Mouse (Mus musculus) liver, embryonic 12.5 days (tissue): Measurements from ENCODE around the gene Anpep. TPM values are rescaled to one million over a fixed set of nuclear protein-coding genes. Genes with fewer than 3 reads are reported as not detected.

ENCODE experiments used
- ATAC-seq: fragments of 200-750 bp; cut with Nextera tagmentation; 2 replicates; pipeline ENCODE4 v1.8.0; 2017; ENCODE audit warnings: moderate number of reproducible peaks, mild to moderate bottlenecking, moderate library complexity
- H3K27ac ChIP-seq: fragments of 300-500 bp; sonication (generic); 2 replicates; pipeline ENCODE4 v1.5.1; 2016; ENCODE audit warnings: mild to moderate bottlenecking
- H3K27me3 ChIP-seq: fragments of 300-500 bp; sonication (generic); replicated peaks from 2 replicates; pipeline ENCODE4 v1.6.1; 2016; ENCODE audit warnings: mild to moderate bottlenecking, moderate library complexity
- H3K36me3 ChIP-seq: fragments of 300-500 bp; sonication (generic); 2 replicates; pipeline ENCODE4 v1.6.1; 2016; ENCODE audit warnings: mild to moderate bottlenecking, moderate library complexity
- H3K4me1 ChIP-seq: fragments of 300-500 bp; sonication (generic); 2 replicates; pipeline ENCODE4 v1.6.1; 2016
- H3K4me2 ChIP-seq: fragments of 300-500 bp; sonication (generic); 2 replicates; pipeline ENCODE4 v1.6.1; 2016; ENCODE audit warnings: mild to moderate bottlenecking, moderate library complexity
- H3K4me3 ChIP-seq: fragments of 300-500 bp; sonication (generic); 2 replicates; pipeline ENCODE4 v1.5.1; 2016; ENCODE audit warnings: mild to moderate bottlenecking, moderate library complexity
- H3K9ac ChIP-seq: fragments of 300-500 bp; sonication (generic); 2 replicates; pipeline ENCODE4 v1.6.1; 2016; ENCODE audit warnings: mild to moderate bottlenecking, moderate library complexity
- H3K9me3 ChIP-seq: fragments of 300-500 bp; sonication (generic); replicated peaks from 2 replicates; pipeline ENCODE4 v1.6.1; 2016; ENCODE audit warnings: mild to moderate bottlenecking, moderate library complexity
- WGBS: fragments of 180-500 bp; shearing (Covaris S2); methylation state at CpG from one replicate; pipeline ENCODE4 v1.1.7; 2016; ENCODE audit not compliant: insufficient replicate concordance; 5-methylcytosine and 5-hydroxymethylcytosine counted together
- polyA plus RNA-seq: library from polyadenylated mRNA; unstranded; fragments of >200 nt; fragmentation: Nextera tagmentation; extraction: Ambion mirVana; gene quantifications from 2 replicates; pipeline ENCODE4 v1.2.1, GENCODE M21; 2016

Gene Anpep
- polyA plus RNA-seq, 1 experiment from 2014 or later = 13.8 TPM

DNA sequence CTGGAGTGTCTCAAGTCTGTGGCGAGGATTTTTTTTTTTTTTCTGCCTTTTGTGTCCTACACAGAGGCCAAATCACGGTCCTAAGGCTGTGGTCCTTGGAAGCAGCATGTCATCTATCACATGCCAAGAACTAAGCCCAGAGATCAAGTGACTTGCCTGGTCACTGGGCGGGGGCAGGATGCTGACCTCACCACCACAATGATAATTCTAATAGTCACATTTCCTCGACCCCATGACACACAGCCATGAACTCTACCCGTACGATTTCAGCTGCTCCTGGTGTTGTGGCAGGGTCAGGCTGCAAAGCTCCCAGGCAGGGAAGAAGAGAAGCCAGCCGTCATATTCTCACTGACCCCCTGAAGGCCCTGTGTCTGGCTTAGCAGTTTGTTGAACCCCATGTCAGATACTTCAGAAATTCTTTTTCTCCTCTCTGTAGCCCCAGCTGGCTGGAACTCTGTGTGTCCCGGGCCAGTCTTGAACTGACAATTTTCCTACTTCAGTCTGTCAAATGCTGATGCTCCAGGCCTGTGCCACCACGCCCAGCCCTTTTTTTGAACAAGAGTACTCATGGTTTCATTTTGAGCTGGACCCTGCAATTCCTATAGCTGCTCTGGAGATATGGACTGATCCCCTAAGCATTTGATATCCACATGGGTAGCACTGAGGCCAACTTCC, 1.8 kb downstream of the Anpep start:
- H3K4me3 ChIP-seq = no peak overlapping the region
- H3K9ac ChIP-seq = no peak overlapping the region
- H3K27me3 ChIP-seq = peaks cover 7% of the 10 kb centered on the region; the same call in 1 of the 2 replicates
- H3K4me1 ChIP-seq = peaks cover 10% of the 10 kb centered on the region; the same call in 1 of the 2 replicates
- no peaks in the 10 kb centered on the region for H3K36me3 ChIP-seq
- no peak overlapping the region for H3K27ac ChIP-seq
- ATAC-seq = no peak
- H3K9me3 ChIP-seq = no peaks in the 10 kb centered on the region
- 41% methylated on average over 9 of the region's 9 CpGs for WGBS
- H3K4me2 ChIP-seq = no peak overlapping the region

DNA sequence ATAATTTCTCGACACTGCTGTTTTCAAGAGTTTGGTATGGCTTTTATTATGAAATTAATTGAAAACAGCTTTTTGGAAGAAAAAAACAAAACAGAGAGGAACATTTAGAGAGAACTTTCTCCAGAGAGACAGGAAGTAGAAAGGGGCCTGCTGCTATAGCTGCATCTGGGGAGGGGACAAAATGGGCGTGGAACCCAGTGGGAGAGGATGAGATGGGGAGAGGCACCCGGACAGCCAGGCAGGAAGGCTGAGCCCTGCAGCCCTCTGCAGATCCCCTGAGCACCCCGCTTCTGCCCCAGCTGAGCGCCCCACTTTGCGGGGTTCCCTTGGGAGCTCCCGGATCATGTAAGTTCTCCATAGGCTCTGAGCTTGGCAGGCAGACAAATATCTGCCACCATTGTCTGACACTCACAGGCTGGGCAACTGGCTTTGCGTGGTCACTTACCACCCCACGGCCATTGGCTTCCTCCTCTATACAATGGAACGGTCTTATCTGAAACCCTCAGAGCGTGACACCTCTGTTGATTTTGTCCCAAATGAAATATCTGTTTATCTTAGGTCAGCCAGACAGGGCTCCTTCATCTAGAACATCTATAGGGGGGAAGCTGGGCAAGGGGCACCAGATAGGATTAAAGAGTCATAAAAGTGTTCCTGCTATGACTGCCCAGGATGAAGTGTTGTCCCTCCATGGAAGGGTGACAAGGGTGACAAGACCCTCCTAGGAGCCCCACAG, 2.5 kb downstream of the Anpep start:
- H3K27me3 ChIP-seq = peaks cover 7% of the 10 kb centered on the region; the same call in 1 of the 2 replicates
- H3K9ac ChIP-seq = no peak overlapping the region
- H3K9me3 ChIP-seq = no peaks in the 10 kb centered on the region
- H3K36me3 ChIP-seq = no peaks in the 10 kb centered on the region
- no peak overlapping the region for H3K4me3 ChIP-seq
- no peak for ATAC-seq
- H3K4me1 ChIP-seq = peaks cover 10% of the 10 kb centered on the region; the same call in 1 of the 2 replicates
- WGBS = 31% methylated on average over 11 of the region's 11 CpGs
- H3K4me2 ChIP-seq = no peak overlapping the region
- no peak overlapping the region for H3K27ac ChIP-seq

DNA sequence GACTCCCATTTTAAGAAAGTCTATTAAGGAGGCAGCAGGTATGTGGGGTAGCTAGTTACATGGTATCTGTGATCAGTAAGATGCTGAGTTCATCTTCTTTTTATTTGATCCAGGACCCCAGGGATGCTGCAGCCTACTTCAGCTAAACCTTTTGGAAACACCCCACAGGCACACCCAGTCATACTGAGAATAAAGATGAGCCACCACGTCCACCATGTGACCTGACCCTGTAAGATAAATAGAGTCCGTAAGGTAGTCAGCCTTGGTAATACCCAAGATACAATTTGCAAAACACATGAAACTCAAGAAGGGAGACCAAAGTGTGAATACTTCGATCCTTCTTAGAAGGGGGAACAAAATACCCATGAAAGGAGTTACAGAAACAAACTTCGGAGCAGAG, 4.6 kb downstream of the Anpep start:
- ATAC-seq = no peak
- Histone ChIP-seq H3K36me3 (no peaks in the 10 kb centered on the region), H3K27me3 (peaks cover 7% of the 10 kb centered on the region; the same call in 1 of the 2 replicates), H3K9ac (no peak overlapping the region), H3K27ac (no peak overlapping the region), H3K9me3 (no peaks in the 10 kb centered on the region), H3K4me1 (peaks cover 9% of the 10 kb centered on the region; the same call in 1 of the 2 replicates), H3K4me2 (no peak overlapping the region), H3K4me3 (no peak overlapping the region)
- 72% methylated on average over 4 of the region's 4 CpGs for WGBS

DNA sequence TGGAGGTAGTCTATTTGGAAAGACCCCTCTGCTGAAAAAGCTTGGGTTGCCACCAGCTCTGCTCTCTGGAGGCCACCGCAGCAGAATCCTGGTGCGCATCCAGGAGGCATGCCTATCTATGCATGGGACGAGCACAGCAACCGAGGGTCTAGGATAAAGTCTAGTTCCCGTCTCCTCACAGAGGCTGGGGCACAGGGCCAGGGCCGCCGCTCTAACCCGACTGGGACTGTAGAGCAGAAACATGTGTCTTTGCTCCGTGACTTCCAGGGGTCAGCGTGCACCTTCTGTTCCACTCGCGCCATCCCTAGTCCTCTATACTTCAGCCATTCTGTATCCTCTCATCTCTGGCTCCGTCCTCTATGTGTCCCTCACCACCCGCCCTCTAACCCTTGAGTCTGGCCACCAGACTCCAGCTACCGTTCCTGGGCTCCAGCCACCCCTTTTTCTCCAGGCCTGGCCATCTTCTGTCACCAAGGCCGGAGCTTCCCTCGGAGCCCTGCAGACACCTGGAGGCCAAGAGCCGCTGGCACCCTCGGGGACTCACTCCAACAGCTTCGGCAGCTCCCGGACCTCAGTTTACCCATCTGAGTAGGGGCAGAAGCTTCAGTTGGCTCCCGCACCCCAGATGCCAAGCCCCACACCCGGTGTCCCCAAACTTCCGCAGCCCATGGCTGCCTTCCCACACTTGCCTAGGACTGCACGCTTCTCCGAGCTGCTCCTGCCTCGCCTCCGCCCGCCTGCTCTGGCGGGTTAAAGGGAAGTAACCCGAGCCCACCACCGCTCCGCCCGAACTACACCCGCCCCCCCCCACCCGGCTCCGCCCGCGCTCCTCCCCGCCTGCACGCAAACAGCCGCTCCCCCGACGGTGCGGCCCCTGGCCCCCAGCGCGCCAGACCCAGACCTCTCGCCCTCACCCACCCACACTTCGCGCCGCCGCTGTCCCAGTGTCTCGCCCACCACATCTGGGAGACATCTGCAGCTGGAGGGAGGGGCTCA, 13.1 kb downstream of the Anpep start:
- H3K4me3 ChIP-seq = peak overlapping the region; percentile 49
- ATAC-seq = 0 out of 2 replicates have a peak, but pooled peaks have one; percentile 42
- no peak overlapping the region for H3K27ac ChIP-seq
- peak overlapping the region; percentile 34; the same call in 1 of the 2 replicates for H3K9ac ChIP-seq
- 10% methylated on average over 48 of the region's 53 CpGs for WGBS
- H3K4me1 ChIP-seq = peaks cover 15% of the 10 kb centered on the region; the same call in 1 of the 2 replicates
- peaks cover 43% of the 10 kb centered on the region for H3K27me3 ChIP-seq
- H3K9me3 ChIP-seq = no peaks in the 10 kb centered on the region
- no peaks in the 10 kb centered on the region for H3K36me3 ChIP-seq
- peak overlapping the region; percentile 67 for H3K4me2 ChIP-seq

DNA sequence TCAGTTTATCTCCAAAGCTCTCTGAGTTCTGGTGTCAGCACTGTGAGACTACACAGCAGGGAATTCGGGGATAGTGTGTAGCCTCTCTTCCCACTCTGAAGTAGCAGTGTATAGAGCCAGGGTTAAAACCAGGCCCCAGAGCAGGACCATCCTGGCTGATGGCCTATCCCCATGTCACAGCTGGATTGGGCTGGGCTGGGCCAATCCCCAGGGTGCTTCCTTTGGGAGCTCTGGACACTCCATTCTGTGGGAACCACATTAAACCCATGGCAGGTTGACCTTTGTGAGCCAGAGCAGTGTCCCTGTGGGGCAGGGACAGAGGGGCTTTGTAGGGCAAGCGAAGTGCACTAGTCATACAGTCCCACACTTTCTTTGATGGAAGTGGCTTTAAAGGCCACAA, 14.5 kb downstream of the Anpep start:
- Histone ChIP-seq H3K9ac (no peak overlapping the region), H3K9me3 (no peaks in the 10 kb centered on the region), H3K4me3 (no peak overlapping the region), H3K27me3 (peaks cover 43% of the 10 kb centered on the region), H3K36me3 (no peaks in the 10 kb centered on the region), H3K4me2 (no peak overlapping the region), H3K27ac (no peak overlapping the region), H3K4me1 (peaks cover 15% of the 10 kb centered on the region; the same call in 1 of the 2 replicates)
- 62% methylated on average over 2 of the region's 2 CpGs for WGBS
- no peak for ATAC-seq

DNA sequence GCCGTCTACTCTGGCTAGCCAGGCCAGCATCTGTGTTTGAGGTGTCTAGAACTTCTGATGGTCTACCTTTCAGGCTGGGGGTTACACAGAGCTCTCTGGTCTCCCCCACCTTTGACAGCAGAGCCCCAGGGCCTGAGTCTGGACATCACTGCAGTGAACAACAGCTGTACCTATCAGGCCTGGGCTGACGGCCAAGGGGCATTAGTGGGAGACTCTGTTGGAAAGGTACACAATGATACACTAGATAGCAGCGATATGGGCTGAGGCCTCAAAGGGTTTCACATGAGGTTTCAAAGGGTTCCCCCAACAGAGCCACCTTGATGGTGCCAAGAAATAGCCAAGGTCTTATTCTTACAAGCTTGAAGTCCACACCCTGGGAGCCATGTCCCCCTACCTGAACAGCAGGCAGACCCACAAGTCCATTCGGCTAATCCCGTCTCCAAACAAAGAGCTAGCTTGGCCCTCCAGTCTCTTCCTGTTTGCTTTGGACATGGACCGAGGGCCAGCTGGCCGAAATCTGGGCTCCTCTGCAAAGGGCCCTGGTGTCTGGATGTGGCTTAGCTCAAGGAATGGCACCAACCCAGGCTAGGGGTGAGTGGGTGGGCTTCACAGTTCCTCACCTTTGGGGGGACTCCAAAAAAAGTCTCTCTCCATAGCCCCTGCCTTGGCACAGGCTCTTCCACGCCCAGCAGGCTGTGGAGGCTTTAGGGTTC, 16.6 kb downstream of the Anpep start:
- no peak overlapping the region for H3K4me3 ChIP-seq
- ATAC-seq = no peak
- peaks cover 32% of the 10 kb centered on the region for H3K27me3 ChIP-seq
- peaks cover 15% of the 10 kb centered on the region; the same call in 1 of the 2 replicates for H3K4me1 ChIP-seq
- no peaks in the 10 kb centered on the region for H3K36me3 ChIP-seq
- 58% methylated on average over 8 of the region's 8 CpGs for WGBS
- H3K4me2 ChIP-seq = no peak overlapping the region
- H3K9me3 ChIP-seq = no peaks in the 10 kb centered on the region
- H3K27ac ChIP-seq = no peak overlapping the region; the same call in 1 of the 2 replicates
- H3K9ac ChIP-seq = no peak overlapping the region

DNA sequence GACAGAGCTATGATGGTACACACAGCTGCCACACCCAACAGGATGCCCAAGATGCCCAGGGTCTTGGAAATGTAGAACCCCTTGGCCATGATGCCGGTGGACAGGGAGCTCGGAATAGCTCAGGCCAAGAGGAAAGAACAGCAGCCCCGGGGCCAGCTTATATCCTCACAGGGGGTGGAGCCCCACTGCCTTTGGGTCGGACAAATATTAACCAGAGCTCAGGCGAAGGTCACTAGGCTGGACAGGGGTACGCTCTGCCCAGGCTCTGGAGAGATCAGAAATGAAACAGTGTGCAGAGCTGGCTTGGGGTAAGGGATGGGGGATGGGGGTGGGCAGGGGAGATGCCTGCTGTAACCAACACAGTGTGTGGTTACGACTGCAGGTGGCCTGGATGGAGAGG, 18.7 kb downstream of the Anpep start:
- Histone ChIP-seq H3K9ac (no peak overlapping the region), H3K27me3 (peaks cover 11% of the 10 kb centered on the region), H3K9me3 (no peaks in the 10 kb centered on the region), H3K4me2 (peak overlapping the region; percentile 46), H3K27ac (peak overlapping the region; percentile 49; the same call in 1 of the 2 replicates), H3K36me3 (no peaks in the 10 kb centered on the region), H3K4me1 (0 out of 2 replicates have a peak, but pooled peaks cover 6% of the 10 kb centered on the region), H3K4me3 (peak overlapping the region; percentile 18; the same call in 1 of the 2 replicates)
- ATAC-seq = peak; percentile 79
- WGBS = 57% methylated on average over 7 of the region's 7 CpGs

DNA sequence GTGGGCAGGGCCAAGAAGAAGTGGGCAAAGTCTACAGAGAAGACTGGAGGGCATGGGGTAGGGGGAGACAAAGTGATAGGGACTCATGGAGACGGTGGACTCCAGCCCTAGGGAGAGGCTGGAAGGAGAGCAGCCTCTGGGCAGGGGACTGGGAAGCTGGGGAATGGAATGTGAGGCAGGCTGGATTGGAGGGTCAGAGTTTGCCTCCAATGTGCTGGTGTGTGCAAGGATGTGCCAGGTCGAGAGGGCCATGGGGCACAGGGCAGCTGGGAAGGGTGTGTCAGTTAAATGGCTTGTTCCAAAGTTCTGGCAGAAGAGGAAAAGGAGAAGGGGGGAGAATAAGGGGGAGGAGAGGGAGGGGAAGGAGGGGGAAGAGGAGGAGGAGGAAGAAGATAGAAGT, 23.6 kb downstream of the Anpep start:
- Histone ChIP-seq H3K4me2 (no peak overlapping the region), H3K36me3 (no peaks in the 10 kb centered on the region), H3K4me3 (no peak overlapping the region), H3K27ac (no peak overlapping the region), H3K9me3 (no peaks in the 10 kb centered on the region), H3K4me1 (no peaks in the 10 kb centered on the region), H3K27me3 (no peaks in the 10 kb centered on the region), H3K9ac (no peak overlapping the region)
- no peak for ATAC-seq
- WGBS = 51% methylated on average over 2 of the region's 2 CpGs

DNA sequence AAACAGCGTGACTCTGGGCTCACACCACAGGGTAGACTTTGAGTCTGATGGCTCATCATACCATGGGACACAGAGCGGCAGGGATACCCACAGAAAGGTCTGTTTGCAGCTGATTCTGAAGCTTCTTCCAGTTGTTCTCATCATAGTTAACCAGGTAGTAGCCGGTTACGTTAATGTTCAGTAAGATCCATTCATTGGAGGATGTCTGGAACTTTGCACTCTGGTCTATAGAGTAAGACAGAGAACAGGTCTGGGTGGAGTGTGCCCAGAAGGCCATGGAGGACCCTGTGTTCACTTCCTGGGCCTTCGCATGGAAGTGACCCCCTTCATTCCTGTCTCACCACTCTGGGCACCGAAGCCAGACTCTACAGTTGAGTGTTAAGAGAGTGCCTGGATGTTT, 25.7 kb downstream of the Anpep start:
- 75% methylated on average over 6 of the region's 6 CpGs for WGBS
- ATAC-seq = no peak

DNA sequence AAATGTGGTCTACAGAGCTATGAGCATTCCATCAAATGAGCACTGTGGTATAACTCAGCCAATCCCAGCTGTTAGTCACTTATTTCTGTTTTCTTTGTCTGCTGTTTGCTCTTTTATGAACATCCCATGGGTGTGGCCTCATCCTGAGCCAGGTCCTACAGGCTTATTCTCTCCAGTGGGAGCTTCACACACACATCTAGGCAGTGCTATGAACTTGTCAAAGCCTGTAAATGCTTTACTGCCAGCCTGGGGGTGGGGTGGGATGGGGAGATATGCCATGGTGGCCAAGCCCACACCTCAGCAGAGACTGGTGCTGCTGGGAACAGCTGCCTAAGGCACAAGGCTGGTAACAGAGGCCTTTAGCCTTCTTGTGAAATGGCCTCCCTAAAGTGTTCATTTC, 27.9 kb downstream of the Anpep start:
- no peaks in the 10 kb centered on the region for H3K4me1 ChIP-seq
- H3K4me2 ChIP-seq = no peak overlapping the region
- H3K36me3 ChIP-seq = no peaks in the 10 kb centered on the region
- H3K9me3 ChIP-seq = no peaks in the 10 kb centered on the region
- H3K4me3 ChIP-seq = no peak overlapping the region
- no peak overlapping the region for H3K9ac ChIP-seq
- no peaks in the 10 kb centered on the region for H3K27me3 ChIP-seq
- no peak overlapping the region for H3K27ac ChIP-seq
- no peak for ATAC-seq

More for the DNA sequence above, 25.7 kb downstream of the Anpep start:
- Histone ChIP-seq H3K27me3 (no peaks in the 10 kb centered on the region), H3K4me1 (no peaks in the 10 kb centered on the region), H3K9me3 (no peaks in the 10 kb centered on the region), H3K9ac (no peak overlapping the region), H3K4me3 (no peak overlapping the region), H3K4me2 (no peak overlapping the region), H3K27ac (no peak overlapping the region), H3K36me3 (no peaks in the 10 kb centered on the region)

DNA sequence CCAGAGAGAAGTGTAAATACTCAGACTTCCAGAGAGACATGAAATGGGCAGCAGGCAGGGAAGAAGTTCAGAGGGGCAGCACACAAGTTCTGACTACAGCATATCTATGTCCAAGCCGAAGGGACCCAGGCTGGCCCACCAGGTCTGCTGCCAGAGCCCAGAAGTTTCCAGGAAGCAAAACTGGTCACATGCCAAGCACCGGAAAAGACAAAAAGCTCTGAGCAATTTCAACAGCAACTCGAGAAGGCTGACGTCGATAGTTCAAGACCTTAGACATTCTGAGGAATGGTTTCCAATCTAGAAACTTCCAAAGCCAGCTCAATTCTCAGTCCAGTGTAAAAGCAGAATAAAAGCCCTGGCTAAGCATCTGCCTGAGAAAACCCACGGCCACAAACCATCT, 29.3 kb downstream of the Anpep start:
- Histone ChIP-seq H3K9me3 (no peaks in the 10 kb centered on the region), H3K4me1 (no peaks in the 10 kb centered on the region), H3K27ac (no peak overlapping the region), H3K27me3 (no peaks in the 10 kb centered on the region), H3K4me3 (no peak overlapping the region), H3K9ac (no peak overlapping the region), H3K4me2 (no peak overlapping the region), H3K36me3 (peaks cover under 1% of the 10 kb centered on the region; the same call in 1 of the 2 replicates)
- WGBS = 57% methylated on average over 6 of the region's 6 CpGs
- ATAC-seq = no peak
